Mouse (Mus musculus) heart, adult 2 months (tissue): Measurements from ENCODE around the gene Gmfg.

ENCODE experiments used
- CTCF ChIP-seq: fragments of 200-600 bp; IDR thresholded peaks from 2 replicates; pipeline ENCODE4 v1.8.1; 2022; ENCODE audit warnings: antibody characterized with exemption, mild to moderate bottlenecking, moderate library complexity
- EP300 ChIP-seq: fragments of 200-500 bp; IDR thresholded peaks from 2 replicates; pipeline ENCODE4 v1.6.1; 2011; ENCODE audit warnings: low read depth, low read length, control low read depth; ENCODE audit not compliant: insufficient read depth
- POLR2A ChIP-seq: fragments of 200-500 bp; IDR thresholded peaks from 2 replicates; pipeline ENCODE4 v1.6.1; 2011; ENCODE audit warnings: mild to moderate bottlenecking, low read depth, low read length, control low read depth; ENCODE audit not compliant: insufficient read depth

- TF ChIP-seq POLR2A (no peak), CTCF (no peak), EP300 (no peak)
Observed at GRCm38 (mm10) chr7:28452361-28453005, 15.2 kb downstream of the Gmfg start.
